Mouse (Mus musculus): ENCODE data around the gene Dpf3. TPM values are rescaled to one million over a fixed set of nuclear protein-coding genes. Genes with fewer than 3 reads are reported as not detected.

The Dpf3 gene
- polyA plus RNA-seq, 1 experiment from 2014 or later: 15.5 TPM

DNA sequence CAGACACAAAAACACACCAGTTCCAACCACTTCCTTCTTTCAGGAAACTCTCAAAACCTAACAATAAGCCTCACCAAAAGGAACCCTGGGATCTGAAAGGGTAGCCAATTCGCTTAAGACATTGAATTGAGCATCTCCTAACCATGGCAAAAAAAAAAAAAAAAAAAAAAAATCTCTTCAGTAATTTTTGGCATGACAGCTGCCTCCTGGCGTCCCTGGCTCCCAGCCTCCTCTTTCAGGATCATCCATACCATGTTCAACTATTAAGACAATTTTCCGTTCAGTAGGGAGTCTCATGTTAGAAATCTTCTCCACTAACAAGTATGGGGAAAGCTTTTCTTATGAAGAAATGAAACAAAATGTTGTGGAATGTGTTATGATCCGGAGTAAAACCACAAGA is 233.1 kb downstream of the Dpf3 start:
- ATAC-seq (ENCODE audit: low FRiP score, low TSS enrichment): no peak
- no peaks in the 10 kb centered on the region for H3K4me1 ChIP-seq (ENCODE audit: control insufficient read depth, insufficient read depth, low read length)
- WGBS: 90% methylated on average over 4 of the region's 4 CpGs
- no peaks in the 10 kb centered on the region for H3K27me3 ChIP-seq (ENCODE audit: control insufficient read depth, insufficient read depth, low read length)
- no peak overlapping the region for H3K4me2 ChIP-seq (replicated peaks; ENCODE audit: low read depth, low read length)
- H3K4me3 ChIP-seq (ENCODE audit: low read length): no peak overlapping the region
- no peaks in the 10 kb centered on the region for H3K9me3 ChIP-seq (ENCODE audit: control insufficient read depth, low read length)
- H3K27ac ChIP-seq (ENCODE audit: low read depth, low read length): no peak overlapping the region
- H3K9ac ChIP-seq (ENCODE audit: low read depth, low read length): no peak overlapping the region
- H3K36me3 ChIP-seq (ENCODE audit: control insufficient read depth, insufficient read depth, low read length): no peaks in the 10 kb centered on the region

DNA sequence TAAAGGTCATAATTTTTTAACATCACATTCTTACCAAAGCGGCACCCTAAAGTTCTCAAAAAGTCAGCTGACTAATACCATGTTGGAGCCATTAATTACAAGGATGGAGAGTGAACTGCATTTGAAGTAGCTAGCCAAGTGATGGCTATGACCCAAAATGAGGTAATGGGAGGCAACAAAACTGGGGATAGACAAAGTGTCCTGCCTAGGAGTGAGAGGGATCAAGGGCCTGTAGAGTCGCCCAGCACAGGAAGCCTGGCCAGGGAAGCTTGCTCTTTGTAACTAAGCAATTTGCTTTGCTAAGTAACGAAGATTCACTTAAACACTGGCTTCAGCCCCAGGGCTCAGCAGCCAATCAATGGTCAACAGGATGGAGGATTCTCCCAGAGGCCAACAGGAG is 238.4 kb downstream of the Dpf3 start:
- no peak overlapping the region for H3K4me2 ChIP-seq (replicated peaks; ENCODE audit: low read depth, low read length)
- H3K27ac ChIP-seq (ENCODE audit: low read depth, low read length): no peak overlapping the region
- H3K36me3 ChIP-seq (ENCODE audit: control insufficient read depth, insufficient read depth, low read length): no peaks in the 10 kb centered on the region
- H3K9me3 ChIP-seq (ENCODE audit: control insufficient read depth, low read length): no peaks in the 10 kb centered on the region
- H3K4me1 ChIP-seq (ENCODE audit: control insufficient read depth, insufficient read depth, low read length): no peaks in the 10 kb centered on the region
- ATAC-seq (ENCODE audit: low FRiP score, low TSS enrichment): no peak
- WGBS: 87% methylated on average over 3 of the region's 3 CpGs
- H3K4me3 ChIP-seq (ENCODE audit: low read length): no peak overlapping the region
- H3K27me3 ChIP-seq (ENCODE audit: control insufficient read depth, insufficient read depth, low read length): no peaks in the 10 kb centered on the region
- H3K9ac ChIP-seq (ENCODE audit: low read depth, low read length): no peak overlapping the region

DNA sequence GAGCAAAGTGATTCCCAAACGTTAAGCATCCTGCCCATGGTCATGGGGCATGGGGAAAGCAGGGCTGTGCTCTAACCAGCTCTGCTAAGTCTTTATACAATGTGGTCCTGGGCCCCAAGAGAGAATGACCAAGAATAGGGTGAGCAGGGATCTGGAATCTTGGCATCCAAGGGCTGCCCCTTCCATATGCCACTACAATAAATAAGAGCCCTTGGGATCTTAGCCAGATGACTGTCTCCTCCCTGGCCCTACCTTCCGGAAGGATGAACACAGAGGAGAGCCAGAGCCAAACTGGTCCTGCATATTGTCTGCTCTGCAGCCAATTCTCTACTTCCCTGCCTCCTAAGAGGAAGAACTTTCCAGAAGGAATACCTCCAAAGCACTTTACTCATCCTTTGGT is 238.9 kb downstream of the Dpf3 start:
- no peak overlapping the region for H3K27ac ChIP-seq (ENCODE audit: low read depth, low read length)
- H3K36me3 ChIP-seq (ENCODE audit: control insufficient read depth, insufficient read depth, low read length): no peaks in the 10 kb centered on the region
- no peaks in the 10 kb centered on the region for H3K27me3 ChIP-seq (ENCODE audit: control insufficient read depth, insufficient read depth, low read length)
- H3K4me1 ChIP-seq (ENCODE audit: control insufficient read depth, insufficient read depth, low read length): no peaks in the 10 kb centered on the region
- H3K9ac ChIP-seq (ENCODE audit: low read depth, low read length): no peak overlapping the region
- 84% methylated on average over 2 of the region's 2 CpGs for WGBS
- ATAC-seq (ENCODE audit: low FRiP score, low TSS enrichment): no peak
- H3K4me3 ChIP-seq (ENCODE audit: low read length): no peak overlapping the region
- H3K9me3 ChIP-seq (ENCODE audit: control insufficient read depth, low read length): no peaks in the 10 kb centered on the region
- H3K4me2 ChIP-seq (replicated peaks; ENCODE audit: low read depth, low read length): no peak overlapping the region

DNA sequence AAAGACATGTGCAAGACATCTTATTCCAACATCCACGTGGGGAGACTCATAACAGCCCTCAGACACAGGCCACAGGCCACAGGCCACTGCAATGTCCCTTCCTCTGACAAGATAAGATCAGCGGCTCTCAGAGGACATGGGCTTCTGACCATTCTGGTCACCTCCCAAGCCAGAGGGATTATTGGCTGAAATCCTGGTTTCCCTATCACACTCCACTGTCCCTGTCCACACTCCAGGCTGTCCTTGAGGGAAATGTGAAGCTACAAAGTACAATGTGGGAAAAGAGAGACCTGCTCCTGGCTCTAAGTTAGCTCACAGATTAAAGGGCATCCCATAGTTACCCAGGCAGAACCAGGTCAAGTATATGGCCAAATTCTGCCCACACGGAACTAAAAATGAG is 239.8 kb downstream of the Dpf3 start:
- no peak overlapping the region for H3K4me2 ChIP-seq (replicated peaks; ENCODE audit: low read depth, low read length)
- no peak overlapping the region for H3K27ac ChIP-seq (ENCODE audit: low read depth, low read length)
- 71% methylated on average over 3 of the region's 3 CpGs for WGBS
- H3K4me1 ChIP-seq (ENCODE audit: control insufficient read depth, insufficient read depth, low read length): no peaks in the 10 kb centered on the region
- H3K9ac ChIP-seq (ENCODE audit: low read depth, low read length): no peak overlapping the region
- no peak overlapping the region for H3K4me3 ChIP-seq (ENCODE audit: low read length)
- H3K27me3 ChIP-seq (ENCODE audit: control insufficient read depth, insufficient read depth, low read length): no peaks in the 10 kb centered on the region
- no peaks in the 10 kb centered on the region for H3K36me3 ChIP-seq (ENCODE audit: control insufficient read depth, insufficient read depth, low read length)
- H3K9me3 ChIP-seq (ENCODE audit: control insufficient read depth, low read length): no peaks in the 10 kb centered on the region
- no peak for ATAC-seq (ENCODE audit: low FRiP score, low TSS enrichment)

DNA sequence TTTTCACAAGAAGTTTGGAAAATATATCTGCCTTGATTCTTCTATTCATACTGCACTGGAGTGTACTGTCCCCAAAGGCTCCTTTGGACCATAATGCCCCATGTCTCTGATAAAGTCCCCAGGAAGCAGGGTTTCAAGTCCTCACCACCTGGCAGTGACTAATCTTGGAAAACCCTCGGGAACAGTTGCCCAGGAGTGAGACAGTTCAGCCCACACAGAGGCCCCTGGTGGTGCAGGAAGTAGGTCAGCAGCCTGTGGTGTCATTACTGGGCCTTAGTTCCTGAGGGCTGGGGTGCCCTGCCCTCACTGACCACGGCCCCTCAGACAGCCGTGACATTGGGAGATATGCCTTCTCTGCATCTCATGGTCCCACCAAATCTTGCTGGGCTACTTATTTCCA is 246.5 kb downstream of the Dpf3 start:
- Histone ChIP-seq H3K4me3 (ENCODE audit: low read length) (no peak overlapping the region), H3K4me2 (replicated peaks; ENCODE audit: low read depth, low read length) (no peak overlapping the region), H3K36me3 (ENCODE audit: control insufficient read depth, insufficient read depth, low read length) (no peaks in the 10 kb centered on the region), H3K4me1 (ENCODE audit: control insufficient read depth, insufficient read depth, low read length) (no peaks in the 10 kb centered on the region), H3K9ac (ENCODE audit: low read depth, low read length) (no peak overlapping the region), H3K27me3 (ENCODE audit: control insufficient read depth, insufficient read depth, low read length) (no peaks in the 10 kb centered on the region), H3K9me3 (ENCODE audit: control insufficient read depth, low read length) (no peaks in the 10 kb centered on the region), H3K27ac (ENCODE audit: low read depth, low read length) (no peak overlapping the region)
- no peak for ATAC-seq (ENCODE audit: low FRiP score, low TSS enrichment)
- WGBS: 54% methylated on average over 3 of the region's 3 CpGs

DNA sequence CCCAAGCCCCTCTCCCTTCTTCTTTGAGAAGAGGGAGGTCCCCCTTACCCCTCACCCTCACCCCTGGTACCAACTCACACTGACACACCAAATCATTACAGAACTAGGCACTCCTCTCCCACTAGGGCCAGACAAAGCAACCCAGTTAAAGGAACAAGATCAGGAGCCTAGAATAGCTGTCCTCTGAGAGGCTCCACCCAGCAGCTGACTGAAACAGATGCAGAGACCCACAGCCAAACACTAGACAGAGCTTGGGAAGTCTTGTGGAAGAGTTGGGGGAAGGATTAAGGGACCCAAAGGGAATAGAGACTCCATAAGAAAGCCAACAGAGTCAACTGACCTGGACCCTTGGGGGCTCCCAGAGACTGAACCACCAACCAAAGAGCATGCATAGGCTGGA is 246.9 kb downstream of the Dpf3 start:
- Histone ChIP-seq H3K9me3 (ENCODE audit: control insufficient read depth, low read length) (no peaks in the 10 kb centered on the region), H3K4me3 (ENCODE audit: low read length) (no peak overlapping the region), H3K4me1 (ENCODE audit: control insufficient read depth, insufficient read depth, low read length) (no peaks in the 10 kb centered on the region), H3K27me3 (ENCODE audit: control insufficient read depth, insufficient read depth, low read length) (no peaks in the 10 kb centered on the region), H3K27ac (ENCODE audit: low read depth, low read length) (no peak overlapping the region), H3K4me2 (replicated peaks; ENCODE audit: low read depth, low read length) (no peak overlapping the region), H3K36me3 (ENCODE audit: control insufficient read depth, insufficient read depth, low read length) (no peaks in the 10 kb centered on the region), H3K9ac (ENCODE audit: low read depth, low read length) (no peak overlapping the region)
- no peak for ATAC-seq (ENCODE audit: low FRiP score, low TSS enrichment)

DNA sequence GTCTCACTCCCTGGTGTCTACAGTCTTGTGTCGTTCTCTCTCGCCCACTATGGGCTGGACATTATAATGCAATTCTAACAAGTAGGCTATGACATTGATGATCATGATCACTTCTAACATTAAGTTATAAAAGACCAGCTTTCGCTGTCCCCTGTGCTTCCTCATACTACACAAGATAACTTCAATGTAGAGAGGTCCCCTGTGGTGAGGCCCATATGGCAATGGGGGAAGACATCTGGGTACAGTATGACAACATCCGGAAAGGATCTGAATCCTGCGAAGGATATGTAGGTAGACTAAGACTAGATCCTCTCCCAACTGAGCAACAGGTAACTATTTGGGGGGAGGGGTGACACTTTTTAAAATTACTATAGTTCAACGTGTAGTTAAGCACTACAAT is 251.7 kb downstream of the Dpf3 start:
- Histone ChIP-seq H3K36me3 (ENCODE audit: control insufficient read depth, insufficient read depth, low read length) (no peaks in the 10 kb centered on the region), H3K9me3 (ENCODE audit: control insufficient read depth, low read length) (no peaks in the 10 kb centered on the region), H3K4me2 (replicated peaks; ENCODE audit: low read depth, low read length) (no peak overlapping the region), H3K9ac (ENCODE audit: low read depth, low read length) (no peak overlapping the region), H3K27ac (ENCODE audit: low read depth, low read length) (no peak overlapping the region), H3K27me3 (ENCODE audit: control insufficient read depth, insufficient read depth, low read length) (no peaks in the 10 kb centered on the region), H3K4me1 (ENCODE audit: control insufficient read depth, insufficient read depth, low read length) (no peaks in the 10 kb centered on the region), H3K4me3 (ENCODE audit: low read length) (no peak overlapping the region)
- WGBS: 87% methylated on average over 6 of the region's 6 CpGs
- no peak for ATAC-seq (ENCODE audit: low FRiP score, low TSS enrichment)

DNA sequence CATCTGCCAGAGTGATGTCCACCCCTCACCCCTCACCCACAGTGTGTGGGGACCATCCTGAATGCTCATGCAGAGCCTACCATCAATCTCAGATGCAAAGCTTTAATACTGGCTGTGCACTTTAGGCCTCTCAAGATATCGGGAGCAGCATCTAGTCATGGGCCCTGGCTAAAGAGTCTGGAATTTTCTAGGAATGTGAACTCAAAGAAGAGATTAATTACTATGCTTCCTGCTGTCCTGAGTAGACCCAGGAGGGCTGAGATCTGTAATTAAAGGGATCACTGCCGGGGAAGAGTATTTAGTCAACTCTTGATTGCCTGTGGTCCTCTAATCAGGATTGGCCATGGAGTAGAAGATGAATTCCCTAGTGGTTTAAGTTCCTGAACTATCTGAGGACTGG is 252.5 kb downstream of the Dpf3 start:
- H3K36me3 ChIP-seq (ENCODE audit: control insufficient read depth, insufficient read depth, low read length): no peaks in the 10 kb centered on the region
- no peak overlapping the region for H3K4me2 ChIP-seq (replicated peaks; ENCODE audit: low read depth, low read length)
- H3K27me3 ChIP-seq (ENCODE audit: control insufficient read depth, insufficient read depth, low read length): no peaks in the 10 kb centered on the region
- H3K4me1 ChIP-seq (ENCODE audit: control insufficient read depth, insufficient read depth, low read length): no peaks in the 10 kb centered on the region
- H3K9me3 ChIP-seq (ENCODE audit: control insufficient read depth, low read length): no peaks in the 10 kb centered on the region
- WGBS: 60% methylated on average over 2 of the region's 2 CpGs
- no peak overlapping the region for H3K9ac ChIP-seq (ENCODE audit: low read depth, low read length)
- no peak overlapping the region for H3K27ac ChIP-seq (ENCODE audit: low read depth, low read length)
- no peak overlapping the region for H3K4me3 ChIP-seq (ENCODE audit: low read length)
- no peak for ATAC-seq (ENCODE audit: low FRiP score, low TSS enrichment)

DNA sequence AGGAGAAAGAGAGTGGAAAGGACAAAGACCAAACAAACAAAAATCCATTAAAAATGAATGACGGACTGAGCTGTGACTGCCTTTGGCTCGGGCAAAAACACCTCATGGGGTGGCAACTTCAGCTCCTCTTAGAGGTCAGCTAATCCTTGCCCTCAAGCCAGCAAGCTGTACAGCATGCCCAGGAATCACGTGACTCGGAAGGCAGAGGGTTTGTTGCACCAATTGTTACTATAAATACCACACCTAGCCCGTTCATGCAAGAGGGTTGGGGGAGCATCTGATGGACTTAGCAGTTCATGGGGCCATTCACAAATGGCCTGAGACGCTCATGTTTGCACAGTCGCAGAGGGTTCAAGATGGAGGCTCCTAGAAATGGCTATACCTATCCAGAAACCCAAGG is 253.9 kb downstream of the Dpf3 start:
- no peak overlapping the region for H3K27ac ChIP-seq (ENCODE audit: low read depth, low read length)

DNA sequence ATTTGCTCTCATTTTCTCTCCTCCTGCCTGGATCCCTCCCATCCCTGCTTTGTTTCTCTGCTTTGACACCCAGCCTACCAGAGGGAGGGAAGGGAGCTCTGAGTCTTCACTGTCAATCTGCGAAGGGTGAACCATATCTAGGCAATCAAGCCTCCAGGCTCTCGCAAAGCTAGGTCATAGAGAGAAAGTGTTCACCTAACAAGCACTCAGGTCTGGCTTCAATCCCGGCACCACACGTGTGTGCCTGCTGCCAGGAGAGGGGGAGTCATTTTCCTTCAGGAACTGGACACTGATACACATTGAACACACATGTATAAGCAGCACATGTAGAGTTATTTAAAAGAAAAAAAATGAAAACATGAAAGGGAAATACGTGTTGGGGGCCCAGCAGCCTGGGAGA is 254.6 kb downstream of the Dpf3 start:
- ATAC-seq (ENCODE audit: low FRiP score, low TSS enrichment): no peak

More for the DNA sequence above, 253.9 kb downstream of the Dpf3 start:
- Histone ChIP-seq H3K4me3 (ENCODE audit: low read length) (no peak overlapping the region), H3K36me3 (ENCODE audit: control insufficient read depth, insufficient read depth, low read length) (no peaks in the 10 kb centered on the region), H3K4me2 (replicated peaks; ENCODE audit: low read depth, low read length) (no peak overlapping the region), H3K27me3 (ENCODE audit: control insufficient read depth, insufficient read depth, low read length) (no peaks in the 10 kb centered on the region), H3K4me1 (ENCODE audit: control insufficient read depth, insufficient read depth, low read length) (no peaks in the 10 kb centered on the region), H3K9me3 (ENCODE audit: control insufficient read depth, low read length) (no peaks in the 10 kb centered on the region), H3K9ac (ENCODE audit: low read depth, low read length) (no peak overlapping the region)
- no peak; the same call in 1 of the 2 replicates for ATAC-seq (ENCODE audit: low FRiP score, low TSS enrichment)
- WGBS: 48% methylated on average over 7 of the region's 7 CpGs

More for the DNA sequence above, 254.6 kb downstream of the Dpf3 start:
- H3K27ac ChIP-seq (ENCODE audit: low read depth, low read length): no peak overlapping the region
- no peak overlapping the region for H3K4me3 ChIP-seq (ENCODE audit: low read length)
- H3K9me3 ChIP-seq (ENCODE audit: control insufficient read depth, low read length): no peaks in the 10 kb centered on the region
- H3K36me3 ChIP-seq (ENCODE audit: control insufficient read depth, insufficient read depth, low read length): no peaks in the 10 kb centered on the region
- 52% methylated on average over 5 of the region's 5 CpGs for WGBS
- H3K4me2 ChIP-seq (replicated peaks; ENCODE audit: low read depth, low read length): no peak overlapping the region
- no peak overlapping the region for H3K9ac ChIP-seq (ENCODE audit: low read depth, low read length)
- H3K4me1 ChIP-seq (ENCODE audit: control insufficient read depth, insufficient read depth, low read length): no peaks in the 10 kb centered on the region
- H3K27me3 ChIP-seq (ENCODE audit: control insufficient read depth, insufficient read depth, low read length): no peaks in the 10 kb centered on the region

All from kidney, embryonic 14.5 days (tissue).